Mouse (Mus musculus) granulocyte monocyte progenitor cell, adult 5-6 weeks (primary cell): ENCODE results near the gene Zbtb11. TPM values are rescaled to one million over a fixed set of nuclear protein-coding genes. Genes with fewer than 3 reads are reported as not detected.
A peak's percentile ranks its signal among the peaks of the same experiment; 100 is the strongest.
"Not testable (repeated sequence)": the region's sequence is repeated elsewhere in the genome, so short reads cannot be mapped to it uniquely, and the experiment has no call there.

Experiments
- ATAC-seq: replicated peaks from 2 replicates; pipeline ENCODE4 v1.8.0; 2016; ENCODE audit warnings: mild to moderate bottlenecking, moderate TSS enrichment, inconsistent platforms; ENCODE audit not compliant: poor library complexity, severe bottlenecking
- total RNA-seq, 2 experiments: library from RNA; stranded (forward) in 1 of 2; stranded (reverse) in 1 of 2; fragments of 200-712, 200-1000 nt in 1 of 2; fragments of >200 nt in 1 of 2; fragmentation: Nextera tagmentation in 1 of 2; gene quantifications; 2 replicates each; pipeline ENCODE4 v1.2.3; 2014 to 2017

Zbtb11 gene
- total RNA-seq, 2 experiments from 2014 or later: 30.6 to 41.1 TPM

GRCm38 (mm10) chr16:56034566-56034965 is 60.9 kb downstream of the Zbtb11 start:
- ATAC-seq: no peak

- ATAC-seq: no peak
Measured at GRCm38 (mm10) chr16:56036501-56036900, 62.8 kb downstream of the Zbtb11 start.

GRCm38 (mm10) chr16:56037138-56038010 is 63.7 kb downstream of the Zbtb11 start, which contains the start of gene Trmt10c:
Trmt10c (minus strand) TSS chr16:56037819.
- peak; percentile 97 for ATAC-seq

- ATAC-seq: no peak
Measured at GRCm38 (mm10) chr16:56038090-56038489, 64.4 kb downstream of the Zbtb11 start.

GRCm38 (mm10) chr16:56048038-56048437 is 74.4 kb downstream of the Zbtb11 start, which contains the start of gene Senp7:
Senp7 (plus strand) TSS chr16:56048338.
- not testable (repeated sequence) for ATAC-seq

GRCm38 (mm10) chr16:56055911-56056310 is 82.2 kb downstream of the Zbtb11 start:
- ATAC-seq: no peak

- no peak for ATAC-seq
Measured at GRCm38 (mm10) chr16:56056944-56057590, 83.4 kb downstream of the Zbtb11 start.

GRCm38 (mm10) chr16:56058151-56058550 is 84.5 kb downstream of the Zbtb11 start:
- no peak for ATAC-seq

Other genes with a start within 250 kb of the Zbtb11 start
- gene Nfkbiz, start 135.0 kb upstream of the Zbtb11 start, total RNA-seq (2014; fragmentation: Nextera tagmentation): 3.4 and 5.0 TPM in 2 replicates
- gene Nfkbiz, start 135.0 kb upstream of the Zbtb11 start, total RNA-seq (2017): 16.2 and 16.4 TPM in 2 replicates
- gene Nxpe3, start 78.6 kb upstream of the Zbtb11 start, total RNA-seq (2014; fragmentation: Nextera tagmentation): 4.9 and 7.3 TPM in 2 replicates
- gene Nxpe3, start 78.6 kb upstream of the Zbtb11 start, total RNA-seq (2017): 4.2 and 6.1 TPM in 2 replicates
- 15.2 and 16.5 TPM in 2 replicates for gene Cep97, start 39.0 kb upstream of the Zbtb11 start, total RNA-seq (2014; fragmentation: Nextera tagmentation)
- 17.0 and 25.5 TPM in 2 replicates for gene Cep97, start 39.0 kb upstream of the Zbtb11 start, total RNA-seq (2017)
- 1,672 and 1,793 TPM in 2 replicates for gene Rpl24, start 7.6 kb upstream of the Zbtb11 start, total RNA-seq (2014; fragmentation: Nextera tagmentation)
- 1,306 and 1,376 TPM in 2 replicates for gene Rpl24, start 7.6 kb upstream of the Zbtb11 start, total RNA-seq (2017)
- 92.3 and 115 TPM in 2 replicates for gene Pcnp, start 55.9 kb downstream of the Zbtb11 start, total RNA-seq (2014; fragmentation: Nextera tagmentation)
- 120 and 143 TPM in 2 replicates for gene Pcnp, start 55.9 kb downstream of the Zbtb11 start, total RNA-seq (2017)
- gene Trmt10c, start 63.9 kb downstream of the Zbtb11 start, total RNA-seq (2014; fragmentation: Nextera tagmentation): 24.1 and 26.0 TPM in 2 replicates
- gene Trmt10c, start 63.9 kb downstream of the Zbtb11 start, total RNA-seq (2017): 38.0 and 49.4 TPM in 2 replicates
- gene Senp7, start 74.5 kb downstream of the Zbtb11 start, total RNA-seq (2014; fragmentation: Nextera tagmentation): 26.1 and 41.5 TPM in 2 replicates
- 19.7 and 27.7 TPM in 2 replicates for gene Senp7, start 74.5 kb downstream of the Zbtb11 start, total RNA-seq (2017)
- gene Impg2, start 230.4 kb downstream of the Zbtb11 start, total RNA-seq (2014; fragmentation: Nextera tagmentation): 0.15 and 0.32 TPM in 2 replicates
- 0.09 TPM in 1 of 2 replicates, not detected in the other for gene Impg2, start 230.4 kb downstream of the Zbtb11 start, total RNA-seq (2017)